Mouse (Mus musculus): ENCODE results near the gene Ccdc181. TPM values are rescaled to one million over a fixed set of nuclear protein-coding genes. Genes with fewer than 3 reads are reported as not detected.
"Not testable (repeated sequence)": the region's sequence is repeated elsewhere in the genome, so short reads cannot be mapped to it uniquely, and the experiment has no call there.

Gene Ccdc181
- total and polyA plus RNA-seq, 3 experiments: 8.8 to 12.1 (median 10.6) TPM

DNA sequence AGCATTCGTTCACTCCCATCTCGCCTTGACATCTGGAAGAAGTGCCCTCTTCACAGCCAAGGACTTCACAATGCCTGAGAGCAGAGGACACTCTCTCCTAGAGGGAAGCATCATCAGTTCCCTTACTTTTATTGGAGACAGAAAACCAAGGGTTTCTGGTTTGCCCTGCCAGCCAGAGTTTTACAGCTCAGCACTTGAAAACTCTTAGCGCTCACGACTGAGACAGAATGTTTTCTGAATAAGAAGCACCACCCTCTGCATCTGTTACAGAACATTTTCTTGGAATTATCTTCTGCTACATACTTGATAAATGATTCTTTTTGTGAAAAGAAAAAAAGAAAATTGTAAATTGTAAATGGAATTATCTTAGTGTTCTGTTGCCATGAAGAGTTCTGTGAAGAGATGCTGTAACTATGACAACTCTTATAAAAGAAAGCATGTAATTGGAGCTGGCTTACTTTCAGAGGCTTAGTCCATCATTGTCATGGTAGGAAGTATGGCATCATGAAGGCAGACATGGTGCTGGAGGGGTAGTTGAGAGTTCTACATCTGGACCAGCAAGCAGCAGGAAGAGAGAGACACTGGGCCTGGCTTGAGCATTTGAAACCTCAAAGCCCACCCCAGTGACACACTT is 43.3 kb upstream of the Ccdc181 start:
- H3K27me3 ChIP-seq (replicated peaks); H3K79me2 ChIP-seq (replicated peaks; ENCODE audit: control insufficient read depth, extremely low read depth, insufficient read depth, poor library complexity, severe bottlenecking); H3K36me3 ChIP-seq (replicated peaks in 1 of 2; ENCODE audit: control insufficient read depth in 1 of 2, insufficient read depth in 1 of 2, low read length in 1 of 2); in situ Hi-C loops (cut with MboI; ENCODE audit: low pct_ligation_motif_present, low pct_unique_long_range_greater_than_20kb, low sequenced_read_pairs); H3K9ac ChIP-seq (ENCODE audit: insufficient read depth, low read depth); H3K4me3 ChIP-seq (replicated peaks in 1 of 3; ENCODE audit: low read depth in 2 of 3, low read length in 2 of 3, poor library complexity in 1 of 3); H3K9me3 ChIP-seq (replicated peaks; ENCODE audit: low read length); H3K4me1 ChIP-seq (ENCODE audit: control insufficient read depth in 1 of 2, insufficient read depth in 2 of 2); DNase-seq (ENCODE audit: extremely low read depth); H3K4me2 ChIP-seq (ENCODE audit: insufficient read depth, low read depth, poor library complexity, severe bottlenecking); H3K27ac ChIP-seq (ENCODE audit: insufficient read depth, low read depth); dilution Hi-C loops (cut with MboI; ENCODE audit: extremely low pct_ligation_motif_present, extremely low pct_unique_long_range_greater_than_20kb, low sequenced_read_pairs): not testable (repeated sequence)

DNA sequence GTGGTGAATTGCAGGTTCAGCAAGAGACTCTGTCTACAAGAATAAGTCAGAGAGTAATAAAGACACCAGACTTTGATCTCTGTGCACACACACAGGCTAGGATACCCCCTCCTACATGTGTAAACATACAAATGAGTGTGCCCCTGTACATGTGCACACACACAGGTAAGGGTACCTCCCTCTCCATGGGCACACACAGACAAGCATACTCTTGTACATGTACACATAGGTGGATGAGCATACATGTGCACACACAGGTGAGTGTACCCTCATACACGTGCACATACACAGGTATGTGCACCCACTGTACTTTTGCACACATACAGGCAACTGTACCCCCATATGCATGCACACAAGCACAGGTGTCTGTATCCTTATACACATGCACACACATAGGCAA is 41.9 kb upstream of the Ccdc181 start:
- no peak for DNase-seq (ENCODE audit: extremely low read depth)
- Histone ChIP-seq H3K27me3 (replicated peaks) (no peaks in the 10 kb centered on the region), H3K36me3 (replicated peaks in 1 of 2; ENCODE audit: control insufficient read depth in 1 of 2, insufficient read depth in 1 of 2, low read length in 1 of 2) (no peaks in the 10 kb centered on the region), H3K79me2 (replicated peaks; ENCODE audit: control insufficient read depth, extremely low read depth, insufficient read depth, poor library complexity, severe bottlenecking) (no peaks in the 10 kb centered on the region), H3K9ac (ENCODE audit: insufficient read depth, low read depth) (no peak overlapping the region), H3K4me2 (ENCODE audit: insufficient read depth, low read depth, poor library complexity, severe bottlenecking) (no peak overlapping the region), H3K9me3 (replicated peaks; ENCODE audit: low read length) (no peaks in the 10 kb centered on the region), H3K4me1 (ENCODE audit: control insufficient read depth in 1 of 2, insufficient read depth in 2 of 2) (peaks cover 0 to 3% of the 10 kb centered on the region in 2 experiments; a peak in 2 of 4 replicates), H3K27ac (ENCODE audit: insufficient read depth, low read depth) (no peak overlapping the region), H3K4me3 (replicated peaks in 1 of 3; ENCODE audit: low read depth in 2 of 3, low read length in 2 of 3, poor library complexity in 1 of 3) (no peak overlapping the region)
- in situ Hi-C loops (cut with MboI; ENCODE audit: low pct_ligation_motif_present, low pct_unique_long_range_greater_than_20kb, low sequenced_read_pairs): no loop called here
- dilution Hi-C loops (cut with MboI; ENCODE audit: extremely low pct_ligation_motif_present, extremely low pct_unique_long_range_greater_than_20kb, low sequenced_read_pairs): no loop called here
- TF ChIP-seq E2F4 (IDR thresholded peaks at IDR 0.05; ENCODE audit: insufficient replicate concordance, low read depth, low read length): no peak
- TF ChIP-seq KAT2A (IDR thresholded peaks at IDR 0.05; ENCODE audit: insufficient replicate concordance, low read length): no peak
- no peak for TF ChIP-seq HCFC1 (IDR thresholded peaks at IDR 0.05; ENCODE audit: low read depth, low read length)
- no peak for TF ChIP-seq PAX5 (IDR thresholded peaks at IDR 0.05; ENCODE audit: low read length)
- TF ChIP-seq UBTF (IDR thresholded peaks at IDR 0.05; ENCODE audit: low read depth, low read length): no peak
- no peak for TF ChIP-seq TBP (conservative IDR thresholded peaks at IDR 0.05; ENCODE audit: low read depth, low read length)
- no peak for TF ChIP-seq MAZ (IDR thresholded peaks at IDR 0.05; ENCODE audit: low read depth, low read length)
- no peak for TF ChIP-seq JUN (IDR thresholded peaks at IDR 0.05; ENCODE audit: insufficient read depth, low read depth, low read length)
- TF ChIP-seq TCF12 (IDR thresholded peaks at IDR 0.05; ENCODE audit: low read depth, low read length): no peak
- no peak for TF ChIP-seq MEF2A (IDR thresholded peaks at IDR 0.05; ENCODE audit: borderline replicate concordance, low read depth, low read length)
- TF ChIP-seq ZKSCAN1 (IDR thresholded peaks at IDR 0.05; ENCODE audit: borderline replicate concordance, low read depth, low read length): no peak
- TF ChIP-seq ZMIZ1 (IDR thresholded peaks at IDR 0.05; ENCODE audit: low read depth, low read length): no peak
- no peak for TF ChIP-seq CHD2 (IDR thresholded peaks at IDR 0.05; ENCODE audit: low read length)
- no peak for TF ChIP-seq RAD21 (IDR thresholded peaks at IDR 0.05; ENCODE audit: low read depth, low read length)
- no peak for TF ChIP-seq POLR2A (IDR thresholded peaks at IDR 0.05; ENCODE audit: low read depth, low read length)
- TF ChIP-seq MAFK (IDR thresholded peaks at IDR 0.05; ENCODE audit: insufficient replicate concordance, low read length): no peak
- no peak for TF ChIP-seq JUND (conservative IDR thresholded peaks at IDR 0.05; ENCODE audit: low read depth, low read length)
- TF ChIP-seq USF2 (conservative IDR thresholded peaks at IDR 0.05; ENCODE audit: low read depth, low read length): no peak

All from CH12.LX (cell line).